Mouse (Mus musculus) embryonic fibroblast, embryonic 13.5 days (primary cell): ENCODE results near the gene Pds5a.

ENCODE experiments used
- CTCF ChIP-seq: IDR thresholded peaks from 2 replicates; pipeline ENCODE4 v1.5.1; 2011; ENCODE audit warnings: mild to moderate bottlenecking, control low read depth, low read length, moderate library complexity, borderline replicate concordance; ENCODE audit not compliant: insufficient read depth
- POLR2A ChIP-seq: IDR thresholded peaks from 2 replicates; pipeline ENCODE4 v1.6.1; 2011; ENCODE audit warnings: low read depth, mild to moderate bottlenecking, control low read depth, low read length, moderate library complexity

- TF ChIP-seq CTCF: no peak
- TF ChIP-seq POLR2A: no peak
Measured at GRCm38 (mm10) chr5:65688806-65689205, 9.3 kb downstream of the Pds5a start.
